Mouse (Mus musculus) midbrain, embryonic 10.5 days (tissue): ENCODE data around the gene Slc18a2. TPM values are rescaled to one million over a fixed set of nuclear protein-coding genes. Genes with fewer than 3 reads are reported as not detected.

Source experiments
- DNase-seq: peaks from one replicate; pipeline ENCODE4 v3.0.0-alpha.2; 2017; ENCODE audit warnings: low spot score
- H3K27ac ChIP-seq: fragments of 300-500 bp; sonication (generic); replicated peaks from 2 replicates; pipeline ENCODE4 v1.5.1; 2016; ENCODE audit warnings: mild to moderate bottlenecking
- H3K27me3 ChIP-seq: fragments of 300-500 bp; sonication (generic); 2 replicates; pipeline ENCODE4 v1.6.1; 2016; ENCODE audit warnings: low read depth, mild to moderate bottlenecking; ENCODE audit not compliant: poor library complexity, severe bottlenecking
- H3K36me3 ChIP-seq: fragments of 300-500 bp; sonication (generic); 2 replicates; pipeline ENCODE4 v1.6.1; 2016; ENCODE audit warnings: mild to moderate bottlenecking, moderate library complexity
- H3K4me1 ChIP-seq: fragments of 300-500 bp; sonication (generic); 2 replicates; pipeline ENCODE4 v1.6.1; 2016
- H3K4me3 ChIP-seq: fragments of 300-500 bp; sonication (generic); 2 replicates; pipeline ENCODE4 v1.5.1; 2016; ENCODE audit warnings: mild to moderate bottlenecking, moderate library complexity
- H3K9me3 ChIP-seq: fragments of 300-500 bp; sonication (generic); replicated peaks from 2 replicates; pipeline ENCODE4 v1.6.1; 2016; ENCODE audit warnings: mild to moderate bottlenecking
- WGBS: fragments of 180-500 bp; shearing (Covaris S2); methylation state at CpG from one replicate; pipeline ENCODE4 v1.1.7; 2016; 5-methylcytosine and 5-hydroxymethylcytosine counted together
- polyA plus RNA-seq: library from polyadenylated mRNA; unstranded; fragments of >200 nt; fragmentation: Nextera tagmentation; extraction: Ambion mirVana; gene quantifications from 2 replicates; pipeline ENCODE4 v1.2.1, GENCODE M21; 2016

Slc18a2 gene
- 12.4 and 15.4 TPM in 2 replicates for polyA plus RNA-seq

DNA sequence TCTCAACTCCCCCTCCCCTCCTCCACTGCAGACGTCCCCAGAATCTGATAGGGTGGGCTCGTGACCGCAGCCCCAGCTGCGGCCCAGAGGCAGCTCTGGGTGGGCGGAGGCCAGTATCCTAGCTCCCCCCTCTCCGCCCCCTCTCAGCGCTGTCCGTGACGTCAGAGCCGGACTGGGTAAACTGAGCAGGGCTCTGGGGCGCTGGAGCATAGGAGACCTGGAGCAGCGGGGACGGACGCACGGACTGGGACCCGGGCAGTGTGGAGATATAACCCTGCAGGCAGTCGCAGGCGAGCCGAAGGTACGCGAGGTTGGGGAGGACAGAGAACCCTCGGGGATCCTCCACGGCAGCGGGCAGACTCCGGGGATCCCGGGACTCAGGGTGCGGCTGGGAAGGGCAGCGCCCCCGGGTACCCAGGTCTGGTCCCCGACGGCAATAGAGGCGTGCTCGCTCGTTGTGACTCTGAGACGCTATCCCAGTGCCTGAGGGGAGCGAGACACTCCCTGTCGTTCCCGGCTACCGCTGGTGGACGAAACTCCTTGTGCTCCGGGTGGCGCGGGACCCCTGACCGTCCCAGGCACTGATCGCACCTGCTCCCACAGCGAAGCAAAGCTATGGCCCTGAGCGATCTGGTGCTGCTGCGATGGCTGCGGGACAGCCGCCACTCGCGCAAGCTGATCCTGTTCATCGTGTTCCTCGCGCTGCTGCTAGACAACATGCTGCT, at the start of gene Slc18a2:
TSS of gene Slc18a2 (plus strand) at position 179 of the 725 bp plus-strand sequence.
- H3K36me3 ChIP-seq: no peaks in the 10 kb centered on the region
- WGBS: 1% methylated on average over 55 of the region's 55 CpGs
- peak within 1 kb of the TSS; percentile 61 for H3K4me3 ChIP-seq
- H3K9me3 ChIP-seq: no peaks in the 10 kb centered on the region; the same call in 1 of the 2 replicates
- H3K4me1 ChIP-seq: peaks cover 38% of the 10 kb centered on the region
- DNase-seq: peak; percentile 62
- peaks cover 71% of the 10 kb centered on the region for H3K27me3 ChIP-seq
- H3K27ac ChIP-seq: peak within 1 kb of the TSS; percentile 72

DNA sequence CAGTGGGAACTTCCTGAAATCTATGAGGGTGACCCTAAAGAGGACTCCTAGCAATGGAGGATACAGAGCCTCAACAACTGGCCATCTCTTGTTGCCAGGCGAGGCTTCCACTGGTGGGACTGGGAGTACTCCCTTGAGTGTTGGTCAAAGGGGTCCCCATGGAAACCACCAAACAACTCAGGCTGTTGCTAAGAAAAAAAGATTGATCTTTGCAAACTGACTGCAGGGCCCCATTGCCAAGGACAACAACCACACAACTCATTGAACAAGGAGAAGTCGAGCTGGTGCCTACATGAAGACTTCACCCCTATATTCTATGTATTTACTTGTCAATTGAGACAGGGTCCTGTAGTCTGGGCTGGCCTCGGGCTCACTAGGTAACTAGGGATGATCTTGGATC, 43.8 kb upstream of the Slc18a2 start:
- H3K4me1 ChIP-seq: peaks cover 10% of the 10 kb centered on the region
- H3K36me3 ChIP-seq: no peaks in the 10 kb centered on the region
- no peak overlapping the region for H3K4me3 ChIP-seq
- 76% methylated on average over 3 of the region's 3 CpGs for WGBS
- H3K27me3 ChIP-seq: peaks cover 10% of the 10 kb centered on the region; the same call in 1 of the 2 replicates
- no peaks in the 10 kb centered on the region for H3K9me3 ChIP-seq
- DNase-seq: no peak
- no peak overlapping the region for H3K27ac ChIP-seq

DNA sequence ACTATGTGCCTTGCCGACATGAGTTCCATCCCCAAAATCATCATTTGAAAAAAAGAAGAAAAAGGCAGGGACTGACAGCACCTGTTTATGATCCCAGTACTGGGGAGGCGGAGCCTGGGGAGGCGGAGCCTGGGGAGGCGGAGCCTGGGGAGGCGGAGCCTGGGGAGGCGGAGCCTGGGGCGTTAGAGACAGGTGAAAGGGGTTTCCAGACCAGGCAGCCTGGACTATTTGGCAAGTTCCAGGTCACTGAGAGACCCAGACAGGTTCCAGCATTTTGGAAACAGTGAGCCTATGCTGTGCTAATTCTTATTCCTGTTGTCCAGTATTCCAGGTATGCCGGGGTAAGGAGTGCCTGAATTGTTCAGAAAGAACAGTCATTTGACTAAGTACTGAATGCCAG, 41.7 kb upstream of the Slc18a2 start, which contains the start of gene Kcnk18:
TSS of gene Kcnk18 (plus strand) at position 224 of the 400 bp plus-strand sequence.
- Histone ChIP-seq H3K27me3 (peaks cover 10% of the 10 kb centered on the region; the same call in 1 of the 2 replicates), H3K4me1 (peaks cover 10% of the 10 kb centered on the region), H3K36me3 (no peaks in the 10 kb centered on the region), H3K9me3 (no peaks in the 10 kb centered on the region), H3K4me3 (no peak within 1 kb of the TSS), H3K27ac (no peak within 1 kb of the TSS)
- WGBS: 85% methylated on average over 8 of the region's 8 CpGs
- no peak for DNase-seq

DNA sequence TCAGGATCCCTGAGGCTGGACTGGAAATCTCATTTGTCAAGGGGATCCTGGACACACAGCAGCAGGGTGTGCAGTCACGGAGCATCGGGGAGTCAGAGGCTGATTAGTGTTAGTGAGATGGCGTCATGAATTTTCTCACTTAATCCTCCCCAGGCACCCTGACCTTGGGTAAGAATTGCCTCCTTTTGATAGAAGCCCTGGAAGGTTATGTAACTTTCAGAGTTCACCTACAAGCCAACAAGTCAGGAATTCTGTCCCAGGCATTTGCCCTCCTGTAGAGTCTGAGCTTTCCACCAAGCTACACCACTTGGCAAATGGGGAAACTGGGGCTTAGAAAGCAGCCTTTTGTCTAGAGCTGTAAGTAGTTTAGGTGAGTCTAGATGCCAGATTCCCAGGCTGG, 39.6 kb upstream of the Slc18a2 start:
- H3K4me1 ChIP-seq: peaks cover 10% of the 10 kb centered on the region
- peaks cover 10% of the 10 kb centered on the region; the same call in 1 of the 2 replicates for H3K27me3 ChIP-seq
- no peaks in the 10 kb centered on the region for H3K9me3 ChIP-seq
- no peak overlapping the region for H3K4me3 ChIP-seq
- no peak for DNase-seq
- no peak overlapping the region for H3K27ac ChIP-seq
- H3K36me3 ChIP-seq: no peaks in the 10 kb centered on the region
- 83% methylated on average over 3 of the region's 3 CpGs for WGBS

DNA sequence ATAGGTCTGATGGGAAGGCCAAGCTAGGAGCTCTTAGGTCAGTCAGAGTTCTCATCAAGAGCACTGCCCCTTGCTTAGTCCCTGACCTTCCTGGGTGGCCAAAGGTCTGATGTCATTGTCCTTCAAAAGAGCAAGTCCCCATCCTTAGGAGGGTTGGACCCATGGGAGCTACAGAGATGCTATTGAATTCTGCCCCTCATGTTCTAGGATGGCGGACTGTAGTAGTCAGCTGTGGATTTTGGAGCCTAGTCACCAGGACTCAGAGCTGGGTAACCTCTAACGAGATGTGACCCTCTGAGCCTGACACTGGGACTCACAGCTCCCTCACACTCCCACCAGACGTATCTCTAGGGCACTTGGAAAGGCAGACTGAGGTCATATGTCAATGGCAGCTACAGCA, 32.3 kb upstream of the Slc18a2 start:
- Histone ChIP-seq H3K27ac (no peak overlapping the region), H3K4me1 (no peaks in the 10 kb centered on the region), H3K4me3 (no peak overlapping the region), H3K27me3 (no peaks in the 10 kb centered on the region), H3K36me3 (no peaks in the 10 kb centered on the region), H3K9me3 (no peaks in the 10 kb centered on the region)
- no peak for DNase-seq
- WGBS: 80% methylated on average over 3 of the region's 3 CpGs

DNA sequence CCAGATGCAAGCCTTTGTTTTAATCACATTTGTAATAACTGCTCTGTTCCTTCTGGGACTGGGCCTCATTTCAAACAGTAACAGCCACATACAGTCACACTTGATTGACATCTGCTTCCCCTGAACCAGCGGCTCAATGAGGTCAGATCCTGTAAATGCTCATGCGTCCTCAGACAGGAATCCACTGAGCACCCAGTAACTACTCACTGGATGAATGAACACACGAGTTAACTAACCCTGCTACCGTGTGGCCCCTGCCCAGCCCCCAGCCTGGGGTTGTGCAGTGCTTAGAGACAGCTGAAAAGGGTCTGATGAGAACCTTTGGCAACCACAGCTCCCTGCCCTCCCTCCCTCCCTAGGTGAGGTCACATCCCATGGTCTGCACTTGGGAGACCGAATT, 27.9 kb upstream of the Slc18a2 start:
- 81% methylated on average over 5 of the region's 5 CpGs for WGBS

DNA sequence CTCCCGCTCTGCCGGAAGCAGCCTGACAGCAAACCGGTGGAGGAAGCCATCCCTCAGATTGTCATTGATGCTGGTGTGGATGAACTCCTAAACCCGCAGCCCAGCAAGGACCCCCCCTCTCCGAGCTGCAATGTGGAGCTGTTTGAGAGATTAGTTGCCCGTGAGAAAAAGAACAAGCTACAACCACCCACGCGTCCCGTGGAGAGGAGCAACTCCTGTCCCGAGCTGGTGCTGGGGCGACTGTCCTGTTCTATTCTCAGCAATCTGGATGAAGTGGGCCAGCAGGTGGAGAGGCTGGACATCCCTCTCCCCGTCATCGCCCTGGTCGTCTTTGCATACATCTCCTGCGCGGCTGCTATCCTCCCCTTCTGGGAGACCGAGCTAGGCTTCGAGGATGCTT, 25.7 kb upstream of the Slc18a2 start:
- 89% methylated on average over 18 of the region's 18 CpGs for WGBS
- Histone ChIP-seq H3K4me3 (no peak overlapping the region), H3K36me3 (no peaks in the 10 kb centered on the region), H3K27ac (no peak overlapping the region), H3K9me3 (no peaks in the 10 kb centered on the region), H3K4me1 (peaks cover 21% of the 10 kb centered on the region), H3K27me3 (peaks cover 17% of the 10 kb centered on the region)
- DNase-seq: no peak

More for the DNA sequence above, 27.9 kb upstream of the Slc18a2 start:
- DNase-seq: no peak
- H3K27ac ChIP-seq: no peak overlapping the region
- H3K4me3 ChIP-seq: no peak overlapping the region
- no peaks in the 10 kb centered on the region for H3K9me3 ChIP-seq
- peaks cover 3% of the 10 kb centered on the region for H3K27me3 ChIP-seq
- H3K36me3 ChIP-seq: no peaks in the 10 kb centered on the region
- H3K4me1 ChIP-seq: peaks cover 11% of the 10 kb centered on the region

DNA sequence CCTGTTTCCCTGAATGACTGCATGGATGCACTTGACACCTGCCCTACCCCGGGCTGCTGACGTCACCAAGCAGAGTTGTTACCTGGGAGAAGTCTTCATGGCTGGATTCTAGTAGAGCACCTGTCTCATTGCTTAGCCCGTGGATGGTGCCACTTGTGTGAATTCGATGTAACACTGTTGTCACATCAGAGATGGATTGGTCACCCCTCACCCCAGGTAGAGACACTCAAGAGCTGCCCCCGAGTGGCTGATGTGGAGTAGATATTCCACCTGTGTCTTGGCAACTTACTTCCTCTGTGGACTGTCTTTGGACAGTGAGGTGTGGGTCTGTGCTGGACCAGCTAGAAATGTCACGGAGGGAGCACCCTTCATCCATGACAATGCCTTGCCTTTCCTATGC, 24.6 kb upstream of the Slc18a2 start:
- 84% methylated on average over 6 of the region's 6 CpGs for WGBS
- no peak for DNase-seq
- H3K27ac ChIP-seq: no peak overlapping the region

DNA sequence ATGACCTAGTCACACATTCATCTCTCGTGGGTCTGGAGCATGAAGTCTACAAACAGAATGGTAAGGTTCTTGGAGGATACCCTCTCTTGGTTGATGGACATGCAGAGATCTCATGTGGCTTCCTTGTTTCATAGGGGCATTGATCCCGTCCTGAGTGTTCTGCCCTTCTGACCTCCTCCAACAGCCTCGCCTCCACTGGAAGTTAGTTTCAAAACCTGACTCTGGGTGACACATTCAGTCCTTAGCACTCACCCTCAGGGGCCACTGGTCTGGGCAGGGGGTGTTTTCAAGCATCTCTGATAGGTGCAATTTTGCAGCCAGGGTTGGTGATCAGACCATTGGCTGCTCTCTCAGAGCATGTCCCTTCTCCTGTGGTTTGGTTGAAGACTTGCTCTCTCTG, 22.1 kb upstream of the Slc18a2 start:
- Histone ChIP-seq H3K27me3 (peaks cover 17% of the 10 kb centered on the region), H3K4me1 (peaks cover 21% of the 10 kb centered on the region), H3K9me3 (no peaks in the 10 kb centered on the region), H3K27ac (0 out of 2 replicates have a peak overlapping the region, but pooled peaks have one; percentile 1), H3K4me3 (no peak overlapping the region), H3K36me3 (no peaks in the 10 kb centered on the region)
- DNase-seq: no peak
- 74% methylated on average over 3 of the region's 3 CpGs for WGBS

More for the DNA sequence above, 24.6 kb upstream of the Slc18a2 start:
- no peaks in the 10 kb centered on the region for H3K9me3 ChIP-seq
- H3K4me3 ChIP-seq: no peak overlapping the region
- H3K36me3 ChIP-seq: no peaks in the 10 kb centered on the region
- H3K27me3 ChIP-seq: peaks cover 17% of the 10 kb centered on the region
- peaks cover 21% of the 10 kb centered on the region for H3K4me1 ChIP-seq

DNA sequence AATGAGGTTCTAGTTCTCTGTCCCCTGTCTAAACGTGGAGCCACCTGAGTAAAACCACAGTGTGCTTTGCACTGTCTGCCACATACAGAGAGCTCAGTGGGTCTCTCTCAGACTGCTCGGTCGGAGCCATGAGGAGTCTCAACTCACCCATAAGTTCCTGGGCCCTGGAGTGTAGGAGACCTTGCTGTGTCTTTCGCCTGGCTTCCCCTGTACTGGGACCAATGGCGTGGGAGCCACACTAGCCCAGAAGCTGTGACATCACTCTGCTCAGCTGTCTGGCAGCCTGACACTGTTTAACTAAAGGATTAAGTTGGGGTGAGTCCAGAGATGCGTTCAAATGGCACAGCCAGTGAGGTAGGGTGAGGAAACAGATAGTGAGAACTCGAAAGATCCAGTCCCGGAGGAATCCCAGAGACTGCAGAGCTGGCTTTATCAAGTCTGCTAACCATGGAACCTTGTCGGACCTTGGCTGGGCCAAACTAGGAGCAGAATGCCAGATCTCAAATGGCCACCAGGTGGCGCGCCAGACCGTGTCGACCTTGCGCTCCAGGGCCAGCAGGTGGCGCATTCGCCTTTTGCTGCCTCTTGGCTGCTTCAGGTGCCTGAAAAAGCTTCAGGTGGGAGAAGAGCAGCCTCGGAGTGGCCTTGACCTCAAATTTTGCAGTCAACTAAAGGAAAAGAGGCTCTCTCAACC, 21.4 kb upstream of the Slc18a2 start:
- Histone ChIP-seq H3K27ac (no peak overlapping the region), H3K4me3 (no peak overlapping the region), H3K27me3 (peaks cover 17% of the 10 kb centered on the region), H3K36me3 (no peaks in the 10 kb centered on the region), H3K9me3 (no peaks in the 10 kb centered on the region), H3K4me1 (peaks cover 21% of the 10 kb centered on the region)
- WGBS: 27% methylated on average over 17 of the region's 17 CpGs
- peak; percentile 85 for DNase-seq

DNA sequence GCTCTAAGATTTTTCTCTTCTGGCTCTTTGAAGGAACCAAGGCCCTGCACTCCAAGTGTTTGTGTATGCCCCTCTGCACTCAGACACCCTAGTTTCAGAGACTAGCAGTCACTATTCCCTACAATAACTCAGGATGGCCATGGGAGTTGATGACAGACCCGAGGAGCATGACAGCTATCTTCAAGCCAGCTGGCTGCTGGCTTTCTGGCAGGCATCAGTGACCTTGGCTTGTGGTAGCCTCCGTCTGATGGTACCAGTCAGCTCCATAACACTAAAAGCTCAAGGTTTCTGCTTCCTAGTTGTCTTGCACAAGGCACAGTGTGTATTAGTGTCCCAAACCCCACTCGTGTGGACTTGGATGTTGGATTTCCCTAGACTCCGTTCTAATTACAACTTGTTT, 18.7 kb upstream of the Slc18a2 start:
- WGBS: 91% methylated on average over 4 of the region's 4 CpGs
- Histone ChIP-seq H3K27me3 (peaks cover 17% of the 10 kb centered on the region), H3K9me3 (no peaks in the 10 kb centered on the region), H3K4me1 (0 out of 2 replicates have a peak, but pooled peaks cover 9% of the 10 kb centered on the region), H3K36me3 (no peaks in the 10 kb centered on the region), H3K27ac (no peak overlapping the region), H3K4me3 (no peak overlapping the region)
- DNase-seq: no peak

DNA sequence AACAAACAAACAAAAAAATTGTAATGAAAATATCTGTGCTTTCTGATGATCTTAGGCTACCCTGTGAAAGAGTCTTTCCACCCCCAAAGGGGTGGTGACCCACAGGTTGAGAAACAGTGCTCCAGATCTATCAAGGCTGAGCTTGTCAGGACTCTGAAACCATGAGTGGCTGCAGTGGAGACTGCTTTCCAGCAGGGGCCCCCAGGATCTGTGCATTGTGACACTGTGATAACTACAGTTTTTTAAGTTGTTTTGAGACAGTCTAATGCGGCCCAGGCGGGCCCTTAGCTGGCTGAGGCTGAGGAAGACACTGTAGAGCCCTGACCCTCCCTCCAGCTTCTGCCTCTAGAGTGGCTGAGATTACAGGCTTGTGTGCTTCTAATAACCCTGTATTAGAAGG, 17.6 kb upstream of the Slc18a2 start:
- Histone ChIP-seq H3K4me3 (no peak overlapping the region), H3K36me3 (no peaks in the 10 kb centered on the region), H3K9me3 (no peaks in the 10 kb centered on the region), H3K27ac (no peak overlapping the region), H3K4me1 (0 out of 2 replicates have a peak, but pooled peaks cover 9% of the 10 kb centered on the region), H3K27me3 (peaks cover 11% of the 10 kb centered on the region)
- no peak for DNase-seq
- 80% methylated on average over 2 of the region's 2 CpGs for WGBS

DNA sequence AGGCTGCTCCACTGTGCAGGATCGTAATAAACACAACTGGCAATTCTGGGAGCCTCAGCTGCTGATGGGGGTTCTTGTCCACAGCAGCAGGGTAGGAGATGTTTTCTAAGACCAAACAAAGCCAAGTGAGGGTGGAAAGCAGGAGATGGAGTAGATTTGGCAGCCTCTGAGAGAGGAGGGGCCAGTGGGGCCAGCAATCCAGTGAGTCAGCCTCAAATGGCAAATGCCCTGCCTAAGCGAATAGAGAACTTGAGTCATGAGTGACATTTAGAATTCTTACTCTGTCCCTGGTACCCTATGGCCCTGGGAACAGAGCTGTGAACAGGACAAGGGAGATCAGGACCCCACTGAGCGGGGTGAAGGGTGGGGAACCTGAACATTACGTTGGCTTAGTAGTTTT, 12.6 kb upstream of the Slc18a2 start:
- H3K4me1 ChIP-seq: 0 out of 2 replicates have a peak, but pooled peaks cover 2% of the 10 kb centered on the region
- WGBS: 83% methylated on average over 4 of the region's 4 CpGs
- no peak for DNase-seq

More for the DNA sequence above, 12.6 kb upstream of the Slc18a2 start:
- Histone ChIP-seq H3K9me3 (no peaks in the 10 kb centered on the region), H3K27me3 (no peaks in the 10 kb centered on the region), H3K27ac (no peak overlapping the region), H3K36me3 (no peaks in the 10 kb centered on the region), H3K4me3 (no peak overlapping the region)
